Mouse (Mus musculus): ENCODE results near the gene Gm5751. TPM values are rescaled to one million over a fixed set of nuclear protein-coding genes. Genes with fewer than 3 reads are reported as not detected.
"Not testable (repeated sequence)": the region's sequence is repeated elsewhere in the genome, so short reads cannot be mapped to it uniquely, and the experiment has no call there.

The Gm5751 gene
- not detected in 2 replicates for polyA plus RNA-seq (2012; rRNA removed)

DNA sequence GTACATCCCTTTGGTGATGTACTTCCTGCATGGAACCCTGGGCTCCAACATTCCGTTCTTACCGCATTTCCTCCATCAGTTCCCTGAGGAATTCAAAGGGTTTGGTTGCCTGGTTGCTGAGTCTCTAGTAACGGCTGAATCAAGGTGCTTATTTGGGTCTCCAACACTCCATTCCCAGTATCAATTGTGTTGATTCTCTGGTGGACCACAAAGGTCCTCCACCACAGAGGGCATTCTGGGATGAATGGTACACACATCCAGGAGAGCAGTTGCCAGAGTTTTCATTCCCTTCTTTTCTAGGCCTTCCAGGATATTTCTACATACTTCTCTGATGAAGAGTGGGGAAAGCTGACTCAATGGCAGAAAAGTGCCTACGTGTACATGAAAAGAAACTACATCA is at the start of gene Gm5751:
TSS of gene Gm5751 (plus strand) at position 301 of the 400 bp plus-strand sequence.
- H3K4me1 ChIP-seq (ENCODE audit: control insufficient read depth, insufficient read depth, insufficient read length); DNase-seq (ENCODE audit: low read depth in 1 of 2, low spot score in 2 of 2); H3K36me3 ChIP-seq (ENCODE audit: control insufficient read depth, insufficient read depth, low read length); H3K27ac ChIP-seq (ENCODE audit: insufficient read depth, low read length); H3K27me3 ChIP-seq (ENCODE audit: control insufficient read depth, insufficient read depth, low read length); H3K4me3 ChIP-seq (ENCODE audit: extremely low read depth, insufficient read depth, insufficient read length): not testable (repeated sequence)
- 81% methylated on average over 4 of the region's 4 CpGs for WGBS

DNA sequence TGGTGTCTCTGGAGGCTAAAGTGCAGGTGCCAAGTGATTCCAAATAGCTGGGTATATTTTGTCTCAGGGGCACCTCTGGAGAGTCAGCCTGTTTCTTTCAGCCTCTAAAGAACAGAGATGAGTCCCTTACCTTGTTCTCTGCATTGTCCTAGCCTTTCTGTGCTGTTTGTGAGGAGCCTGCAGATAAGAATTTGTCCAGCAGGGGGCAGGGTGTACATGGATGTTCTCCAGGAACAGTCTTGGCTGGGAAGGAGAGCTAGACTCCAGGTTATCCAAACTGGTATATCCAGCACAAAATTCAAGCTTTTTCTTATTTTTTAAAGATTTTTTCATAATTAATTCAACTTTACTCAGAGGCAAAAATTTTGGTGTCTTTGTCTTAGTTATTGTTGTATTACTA is 42.0 kb upstream of the Gm5751 start:
- H3K4me1 ChIP-seq (ENCODE audit: control insufficient read depth, insufficient read depth, insufficient read length), result no peaks in the 10 kb centered on the region
- TF ChIP-seq POLR2A (IDR thresholded peaks at IDR 0.05; ENCODE audit: low read depth, low read length), result no peak
- TF ChIP-seq CTCF (IDR thresholded peaks at IDR 0.05; ENCODE audit: extremely low read depth, insufficient read depth, insufficient read length, insufficient replicate concordance), result no peak
- no peak overlapping the region for H3K4me3 ChIP-seq (ENCODE audit: extremely low read depth, insufficient read depth, insufficient read length)
- H3K27me3 ChIP-seq (ENCODE audit: control insufficient read depth, insufficient read depth, low read length), result no peaks in the 10 kb centered on the region
- DNase-seq (ENCODE audit: low read depth in 1 of 2, low spot score in 2 of 2), result no peak
- H3K27ac ChIP-seq (ENCODE audit: insufficient read depth, low read length), result no peak overlapping the region
- H3K36me3 ChIP-seq (ENCODE audit: control insufficient read depth, insufficient read depth, low read length), result no peaks in the 10 kb centered on the region

DNA sequence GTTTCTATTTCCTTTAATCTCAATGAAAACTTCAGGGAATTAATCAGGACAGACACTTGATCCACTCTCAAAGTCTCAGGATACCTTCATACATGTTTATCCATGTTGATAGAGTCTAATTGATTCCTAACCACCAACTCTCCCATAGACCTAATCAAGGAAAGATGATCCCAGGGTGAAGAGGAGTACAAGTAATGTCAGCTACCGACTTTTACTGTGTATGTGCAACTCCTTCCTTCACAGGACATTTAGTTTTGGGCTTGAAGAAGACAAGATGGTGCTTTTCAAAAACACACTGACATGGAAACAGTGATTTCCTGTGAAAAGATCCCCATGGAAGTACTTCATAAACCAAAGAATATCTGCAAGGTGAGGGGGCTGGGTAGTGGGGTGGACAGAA is 30.4 kb upstream of the Gm5751 start, which contains the start of gene Gm6592:
TSS of gene Gm6592 (plus strand) at position 301 of the 400 bp plus-strand sequence.
- TF ChIP-seq POLR2A (IDR thresholded peaks at IDR 0.05; ENCODE audit: low read depth, low read length) (no peak), CTCF (IDR thresholded peaks at IDR 0.05; ENCODE audit: extremely low read depth, insufficient read depth, insufficient read length, insufficient replicate concordance) (no peak)
- no peaks in the 10 kb centered on the region for H3K4me1 ChIP-seq (ENCODE audit: control insufficient read depth, insufficient read depth, insufficient read length)
- no peak within 1 kb of the TSS for H3K27ac ChIP-seq (ENCODE audit: insufficient read depth, low read length)
- no peaks in the 10 kb centered on the region for H3K36me3 ChIP-seq (ENCODE audit: control insufficient read depth, insufficient read depth, low read length)
- 59% methylated on average over 1 of the region's 1 CpGs for WGBS
- no peak for DNase-seq (ENCODE audit: low read depth in 1 of 2, low spot score in 2 of 2)
- no peaks in the 10 kb centered on the region for H3K27me3 ChIP-seq (ENCODE audit: control insufficient read depth, insufficient read depth, low read length)
- no peak within 1 kb of the TSS for H3K4me3 ChIP-seq (ENCODE audit: extremely low read depth, insufficient read depth, insufficient read length)

DNA sequence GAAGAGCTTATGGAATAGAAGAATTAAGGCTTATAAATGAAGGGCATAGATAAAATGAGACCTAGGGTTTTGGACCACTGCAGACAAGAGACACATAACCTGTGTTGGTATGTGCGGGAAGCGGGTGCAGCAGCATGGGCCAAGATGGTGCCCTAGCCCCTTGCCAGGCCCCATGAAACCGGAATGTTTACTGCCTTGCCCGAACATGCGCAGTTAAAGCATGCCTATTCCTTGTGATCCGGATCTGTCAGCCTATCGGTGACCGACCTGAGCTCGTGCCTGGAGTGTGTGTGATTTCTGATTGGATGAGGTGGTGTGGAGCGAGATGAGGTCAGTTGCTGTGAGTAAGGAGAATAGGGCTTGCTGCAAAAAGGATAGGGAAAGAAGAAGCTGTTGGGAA is 21.6 kb upstream of the Gm5751 start:
- no peak for TF ChIP-seq POLR2A (IDR thresholded peaks at IDR 0.05; ENCODE audit: low read depth, low read length)
- no peak for TF ChIP-seq CTCF (IDR thresholded peaks at IDR 0.05; ENCODE audit: extremely low read depth, insufficient read depth, insufficient read length, insufficient replicate concordance)

DNA sequence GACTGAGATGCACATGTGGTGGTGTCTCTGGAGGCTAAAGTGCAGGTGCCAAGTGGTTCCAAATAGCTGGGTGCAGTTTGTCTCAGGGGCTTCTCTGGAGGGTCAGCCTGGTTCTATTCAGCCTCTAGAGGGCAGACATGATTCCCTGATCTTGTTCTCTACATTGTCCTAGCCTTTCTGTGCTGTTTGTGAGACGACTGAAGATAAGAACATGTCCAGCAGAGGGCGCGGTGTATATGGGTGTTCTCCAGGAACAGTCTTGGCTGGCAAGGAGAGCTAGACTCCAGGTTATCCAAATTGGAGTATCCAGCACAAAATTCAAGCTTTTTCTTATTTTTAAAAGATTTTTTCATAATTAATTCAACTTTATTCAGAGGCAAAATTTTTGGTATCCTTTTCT is 9.7 kb upstream of the Gm5751 start:
- not testable (repeated sequence) for H3K27ac ChIP-seq (ENCODE audit: insufficient read depth, low read length); H3K27me3 ChIP-seq (ENCODE audit: control insufficient read depth, insufficient read depth, low read length); H3K4me3 ChIP-seq (ENCODE audit: extremely low read depth, insufficient read depth, insufficient read length); H3K4me1 ChIP-seq (ENCODE audit: control insufficient read depth, insufficient read depth, insufficient read length); H3K36me3 ChIP-seq (ENCODE audit: control insufficient read depth, insufficient read depth, low read length)
- TF ChIP-seq CTCF (IDR thresholded peaks at IDR 0.05; ENCODE audit: extremely low read depth, insufficient read depth, insufficient read length, insufficient replicate concordance), result peak; percentile 10; the same call in 1 of the 2 replicates
- WGBS, result 18% methylated on average over 3 of the region's 3 CpGs
- DNase-seq (ENCODE audit: low read depth in 1 of 2, low spot score in 2 of 2), result peak; percentile 5 to 29

More for the DNA sequence above, 21.6 kb upstream of the Gm5751 start:
- Histone ChIP-seq H3K4me3 (ENCODE audit: extremely low read depth, insufficient read depth, insufficient read length) (no peak overlapping the region), H3K27ac (ENCODE audit: insufficient read depth, low read length) (no peak overlapping the region), H3K36me3 (ENCODE audit: control insufficient read depth, insufficient read depth, low read length) (no peaks in the 10 kb centered on the region), H3K4me1 (ENCODE audit: control insufficient read depth, insufficient read depth, insufficient read length) (no peaks in the 10 kb centered on the region), H3K27me3 (ENCODE audit: control insufficient read depth, insufficient read depth, low read length) (no peaks in the 10 kb centered on the region)
- 89% methylated on average over 10 of the region's 10 CpGs for WGBS
- no peak for DNase-seq (ENCODE audit: low read depth in 1 of 2, low spot score in 2 of 2)

DNA sequence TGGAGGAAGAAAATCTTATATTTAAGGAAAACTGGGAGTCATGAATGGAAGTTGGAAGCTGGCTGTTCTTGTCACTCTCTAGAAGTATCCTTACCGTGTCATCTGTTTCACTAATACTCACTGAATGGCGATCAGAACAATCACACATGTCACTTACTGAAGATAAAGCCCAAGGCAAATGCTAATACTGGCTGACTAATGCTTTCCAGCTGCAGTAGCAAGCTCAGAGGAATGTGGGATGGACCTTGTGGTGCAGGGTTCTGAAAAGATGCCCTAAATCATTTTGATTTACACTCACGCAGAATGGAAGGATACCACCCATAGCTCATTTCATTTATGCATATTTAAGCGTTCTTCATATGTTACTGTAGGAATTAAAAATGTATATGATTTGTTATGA is 10.3 kb downstream of the Gm5751 start:
- H3K27me3 ChIP-seq (ENCODE audit: control insufficient read depth, insufficient read depth, low read length), result no peaks in the 10 kb centered on the region
- WGBS, result 85% methylated on average over 4 of the region's 4 CpGs
- no peak overlapping the region for H3K27ac ChIP-seq (ENCODE audit: insufficient read depth, low read length)
- no peak overlapping the region for H3K4me3 ChIP-seq (ENCODE audit: extremely low read depth, insufficient read depth, insufficient read length)
- H3K36me3 ChIP-seq (ENCODE audit: control insufficient read depth, insufficient read depth, low read length), result no peaks in the 10 kb centered on the region
- H3K4me1 ChIP-seq (ENCODE audit: control insufficient read depth, insufficient read depth, insufficient read length), result no peaks in the 10 kb centered on the region
- TF ChIP-seq CTCF (IDR thresholded peaks at IDR 0.05; ENCODE audit: extremely low read depth, insufficient read depth, insufficient read length, insufficient replicate concordance) (no peak), POLR2A (IDR thresholded peaks at IDR 0.05; ENCODE audit: low read depth, low read length) (no peak)
- no peak for DNase-seq (ENCODE audit: low read depth in 1 of 2, low spot score in 2 of 2)

DNA sequence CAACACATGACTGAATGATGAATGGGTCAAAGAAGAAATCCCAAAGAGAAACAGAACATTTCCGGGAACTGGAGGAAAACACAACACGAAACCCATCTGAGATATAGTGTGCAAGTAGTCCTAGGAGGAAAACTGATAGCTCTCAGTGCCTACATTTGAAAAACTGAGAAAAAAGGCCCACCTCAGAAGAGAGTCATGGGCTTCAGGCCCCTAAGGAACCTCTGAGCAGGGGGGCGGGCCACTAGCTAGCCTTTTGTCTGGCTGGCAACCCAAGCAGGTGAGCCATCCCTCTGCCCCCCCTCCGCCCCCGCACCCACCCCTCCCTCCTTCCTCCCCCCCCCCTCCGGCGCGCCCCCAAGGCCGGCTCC is 17.9 kb downstream of the Gm5751 start:
- TF ChIP-seq CTCF (IDR thresholded peaks at IDR 0.05; ENCODE audit: extremely low read depth, insufficient read depth, insufficient read length, insufficient replicate concordance) (no peak), POLR2A (IDR thresholded peaks at IDR 0.05; ENCODE audit: low read depth, low read length) (no peak)
- Histone ChIP-seq H3K27ac (ENCODE audit: insufficient read depth, low read length) (no peak overlapping the region), H3K4me3 (ENCODE audit: extremely low read depth, insufficient read depth, insufficient read length) (no peak overlapping the region), H3K36me3 (ENCODE audit: control insufficient read depth, insufficient read depth, low read length) (no peaks in the 10 kb centered on the region), H3K4me1 (ENCODE audit: control insufficient read depth, insufficient read depth, insufficient read length) (no peaks in the 10 kb centered on the region; the same call in 1 of the 2 replicates), H3K27me3 (ENCODE audit: control insufficient read depth, insufficient read depth, low read length) (no peaks in the 10 kb centered on the region)
- WGBS, result 31% methylated on average over 7 of the region's 9 CpGs
- no peak for DNase-seq (ENCODE audit: low read depth in 1 of 2, low spot score in 2 of 2)

All from spleen, adult 2 months (tissue).